8 mouse cellular contexts compared by ENCODE assay signal in the genomic region with DNA sequence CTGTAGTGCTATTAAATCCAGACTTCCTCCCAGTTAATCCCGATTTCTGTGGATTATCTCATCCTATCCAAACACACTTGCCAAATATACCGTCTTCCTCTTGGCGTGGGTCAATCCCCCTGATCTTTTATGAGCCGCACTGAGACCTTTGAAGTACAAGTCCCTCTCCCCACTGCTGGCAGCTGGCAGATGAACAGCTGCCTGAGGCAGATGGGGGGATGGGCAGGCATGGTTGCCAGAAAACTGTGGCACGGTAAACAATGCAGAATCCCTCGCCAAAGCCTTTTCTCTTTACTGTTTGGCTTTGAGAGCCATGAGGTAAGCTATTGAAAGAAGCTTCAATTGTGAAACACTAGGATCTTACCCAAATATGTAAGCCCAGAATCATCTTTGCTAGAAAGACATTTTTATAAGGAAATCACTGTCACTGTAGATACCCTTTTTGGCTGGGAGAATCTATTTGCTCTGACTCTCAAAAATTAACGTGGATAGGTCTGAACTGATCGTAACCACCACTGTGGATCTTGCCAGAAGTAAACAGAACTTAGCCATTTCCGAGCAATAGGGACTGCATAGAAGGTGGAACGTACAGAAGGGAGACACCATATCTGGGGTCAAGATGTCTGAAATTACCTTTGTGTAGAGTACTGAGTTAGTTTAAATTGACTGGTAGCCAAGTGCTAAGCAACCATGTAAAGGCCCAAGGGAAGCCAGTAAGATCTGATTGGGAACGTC.
A peak's percentile ranks its signal among the peaks of the same experiment; 100 is the strongest.
DNase-seq lines count a peak whose midpoint lies in the region; ATAC-seq lines count a peak whose summit lies in the region.
"Had no signal": no experiment of that assay in that cellular context is flagged by ENCODE, and none has a peak within 500 bp of the region (broad histone marks: within the 10 kb centered on the region; RNA-seq: fewer than 3 reads in every experiment).

No protein-coding gene starts in this region.

- no peak overlapping the region for H3K9ac ChIP-seq in forebrain, embryonic 16.5 days (replicated peaks; ENCODE audit: low read depth, low read length)
- no peak overlapping the region for H3K9ac ChIP-seq in limb, embryonic 11.5 days (ENCODE audit: low read length)

- WGBS in forebrain, embryonic 16.5 days: 43% methylated on average over 11 of the region's 11 CpGs
- 47% methylated on average over 11 of the region's 11 CpGs for WGBS in limb, embryonic 11.5 days

- peaks cover 3% of the 10 kb centered on the region; the same call in 1 of the 2 replicates for H3K4me1 ChIP-seq in forebrain, embryonic 16.5 days (replicated peaks; ENCODE audit: control insufficient read depth, insufficient read depth, low read length)
- no peaks in the 10 kb centered on the region for H3K4me1 ChIP-seq in limb, embryonic 11.5 days (ENCODE audit: control insufficient read depth, insufficient read depth, low read length)

- ATAC-seq in forebrain, embryonic 16.5 days: peak; percentile 68
- no peak for ATAC-seq in limb, embryonic 11.5 days (ENCODE audit: insufficient number of reproducible peaks, low FRiP score, low TSS enrichment, low read depth)

- intact Hi-C loops in left cerebral cortex, postnatal 4 days (cut with DNase I): no loop called here

- no peak overlapping the region for H3K4me2 ChIP-seq in forebrain, embryonic 16.5 days (ENCODE audit: low read length)
- H3K4me2 ChIP-seq in limb, embryonic 11.5 days (ENCODE audit: low read depth, severe bottlenecking): no peak overlapping the region

- H3K4me3 ChIP-seq in forebrain, embryonic 16.5 days (replicated peaks; ENCODE audit: low read length): no peak overlapping the region
- no peak overlapping the region for H3K4me3 ChIP-seq in limb, embryonic 11.5 days (ENCODE audit: low read depth, low read length)

- no peaks in the 10 kb centered on the region for H3K27me3 ChIP-seq in forebrain, embryonic 16.5 days (replicated peaks; ENCODE audit: control insufficient read depth, insufficient read depth, low read length)
- no peaks in the 10 kb centered on the region for H3K27me3 ChIP-seq in limb, embryonic 11.5 days (ENCODE audit: control insufficient read depth, insufficient read depth, low read length)

- H3K36me3 ChIP-seq in forebrain, embryonic 16.5 days (ENCODE audit: control insufficient read depth, insufficient read depth): no peaks in the 10 kb centered on the region
- H3K36me3 ChIP-seq in limb, embryonic 11.5 days (ENCODE audit: control insufficient read depth, insufficient read depth, low read length): no peaks in the 10 kb centered on the region

- H3K27ac ChIP-seq in forebrain, embryonic 16.5 days (ENCODE audit: low read length): no peak overlapping the region
- H3K27ac ChIP-seq in limb, embryonic 11.5 days (replicated peaks; ENCODE audit: low read depth, low read length): no peak overlapping the region
- H3K27ac ChIP-seq: kidney, postnatal 0 days had no signal

- no peaks in the 10 kb centered on the region for H3K9me3 ChIP-seq in forebrain, embryonic 16.5 days (ENCODE audit: control insufficient read depth, low read length)
- no peaks in the 10 kb centered on the region for H3K9me3 ChIP-seq in limb, embryonic 11.5 days (ENCODE audit: control insufficient read depth, low read length)

- peak; percentile 75 for DNase-seq in left cerebral cortex, postnatal 4 days
- no peak for DNase-seq in left cerebral cortex, adult 18-20 months (ENCODE audit: low spot score in 2 of 2)
- DNase-seq in embryo, embryonic 11 days: peak; percentile 58
- DNase-seq in limb, embryonic 11.5 days (ENCODE audit: low spot score): peak; percentile 53
- peak; percentile 76 for DNase-seq in retina, postnatal 1 day
- DNase-seq in natural killer cell, adult 2 months (ENCODE audit: low spot score in 2 of 2): no peak

Comparison
In these comparisons a context has a peak if more than half of its experiments do, and no peak if none do; other contexts are left out.
1. DNase-seq: peak in left cerebral cortex, postnatal 4 days (single experiment), embryo, embryonic 11 days (single experiment), limb, embryonic 11.5 days (single experiment) and retina, postnatal 1 day (single experiment); none in left cerebral cortex, adult 18-20 months (0 of 2) and natural killer cell, adult 2 months (0 of 2).